Mouse (Mus musculus): ENCODE measurements around the gene Eif2d. TPM values are rescaled to one million over a fixed set of nuclear protein-coding genes. Genes with fewer than 3 reads are reported as not detected.

Eif2d gene
- polyA plus RNA-seq, 1 experiment from 2014 or later: 56.0 TPM

- Histone ChIP-seq H3K4me2 (no peak overlapping the region), H3K4me3 (replicated peaks) (no peak overlapping the region), H3K27ac (no peak overlapping the region), H3K36me3 (replicated peaks) (peaks cover 43% of the 10 kb centered on the region), H3K9ac (no peak overlapping the region), H3K27me3 (no peaks in the 10 kb centered on the region), H3K4me1 (no peaks in the 10 kb centered on the region), H3K9me3 (no peaks in the 10 kb centered on the region)
- no peak for ATAC-seq (ENCODE audit: low FRiP score)
- WGBS: 85% methylated on average over 11 of the region's 11 CpGs
These were observed 26.8 kb upstream of the Eif2d start for GRCm38 (mm10) chr1:131125987-131126744.

GRCm38 (mm10) chr1:131134231-131134630, 18.8 kb upstream of the Eif2d start:
- H3K4me2 ChIP-seq: peak overlapping the region; percentile 37; the same call in 1 of the 2 replicates
- H3K4me1 ChIP-seq: peaks cover 41% of the 10 kb centered on the region
- H3K9ac ChIP-seq: no peak overlapping the region
- H3K4me3 ChIP-seq (replicated peaks): no peak overlapping the region
- WGBS: 16% methylated on average over 6 of the region's 6 CpGs
- 0 out of 2 replicates have a peak, but pooled peaks cover 1% of the 10 kb centered on the region for H3K27me3 ChIP-seq
- no peaks in the 10 kb centered on the region for H3K9me3 ChIP-seq
- H3K36me3 ChIP-seq (replicated peaks): peaks cover 28% of the 10 kb centered on the region
- H3K27ac ChIP-seq: peak overlapping the region; percentile 74
- peak; percentile 17; the same call in 1 of the 2 replicates for ATAC-seq (ENCODE audit: low FRiP score)

GRCm38 (mm10) chr1:131134942-131135522, 17.9 kb upstream of the Eif2d start:
- Histone ChIP-seq H3K4me3 (replicated peaks) (peak overlapping the region; percentile 13; the same call in 1 of the 2 replicates), H3K27ac (peak overlapping the region; percentile 74), H3K9ac (no peak overlapping the region; the same call in 1 of the 2 replicates), H3K36me3 (replicated peaks) (peaks cover 20% of the 10 kb centered on the region), H3K4me2 (peak overlapping the region; percentile 37), H3K9me3 (no peaks in the 10 kb centered on the region), H3K27me3 (0 out of 2 replicates have a peak, but pooled peaks cover 4% of the 10 kb centered on the region), H3K4me1 (peaks cover 43% of the 10 kb centered on the region)
- no peak for ATAC-seq (ENCODE audit: low FRiP score)
- 52% methylated on average over 8 of the region's 8 CpGs for WGBS

- Histone ChIP-seq H3K27ac (no peak overlapping the region), H3K4me2 (peak overlapping the region; percentile 66), H3K36me3 (replicated peaks) (peaks cover 11% of the 10 kb centered on the region), H3K27me3 (0 out of 2 replicates have a peak, but pooled peaks cover 4% of the 10 kb centered on the region), H3K9me3 (no peaks in the 10 kb centered on the region), H3K4me1 (peaks cover 43% of the 10 kb centered on the region), H3K4me3 (replicated peaks) (0 out of 2 replicates have a peak overlapping the region, but pooled peaks have one; percentile 3), H3K9ac (0 out of 2 replicates have a peak overlapping the region, but pooled peaks have one; percentile 1)
- WGBS: 80% methylated on average over 10 of the region's 10 CpGs
- no peak for ATAC-seq (ENCODE audit: low FRiP score)
These were observed 16.9 kb upstream of the Eif2d start for GRCm38 (mm10) chr1:131135960-131136629.

GRCm38 (mm10) chr1:131137111-131137510, 15.9 kb upstream of the Eif2d start:
- peak overlapping the region; percentile 21 for H3K9ac ChIP-seq
- H3K27ac ChIP-seq: no peak overlapping the region
- H3K27me3 ChIP-seq: 0 out of 2 replicates have a peak, but pooled peaks cover 4% of the 10 kb centered on the region
- H3K4me1 ChIP-seq: peaks cover 43% of the 10 kb centered on the region
- H3K9me3 ChIP-seq: no peaks in the 10 kb centered on the region
- H3K4me3 ChIP-seq (replicated peaks): peak overlapping the region; percentile 81
- H3K36me3 ChIP-seq (replicated peaks): peaks cover 10% of the 10 kb centered on the region
- peak overlapping the region; percentile 66 for H3K4me2 ChIP-seq
- ATAC-seq (ENCODE audit: low FRiP score): no peak
- WGBS: 6% methylated on average over 5 of the region's 5 CpGs

- no peaks in the 10 kb centered on the region for H3K9me3 ChIP-seq
- peak; percentile 89 for ATAC-seq (ENCODE audit: low FRiP score)
- 1% methylated on average over 30 of the region's 36 CpGs for WGBS
- H3K4me3 ChIP-seq (replicated peaks): peak overlapping the region; percentile 81
- peak overlapping the region; percentile 91 for H3K27ac ChIP-seq
- H3K36me3 ChIP-seq (replicated peaks): peaks cover 4% of the 10 kb centered on the region
- H3K4me2 ChIP-seq: peak overlapping the region; percentile 66
- peaks cover 43% of the 10 kb centered on the region for H3K4me1 ChIP-seq
- peak overlapping the region; percentile 87 for H3K9ac ChIP-seq
- H3K27me3 ChIP-seq: 0 out of 2 replicates have a peak, but pooled peaks cover 4% of the 10 kb centered on the region
These were observed 15.3 kb upstream of the Eif2d start for GRCm38 (mm10) chr1:131137717-131138118.

GRCm38 (mm10) chr1:131138191-131139016, 14.6 kb upstream of the Eif2d start, which contains the start of gene Dyrk3:
Gene Dyrk3, minus strand, starts transcription at chr1:131138340.
- H3K27ac ChIP-seq: peak within 1 kb of the TSS; percentile 91
- ATAC-seq (ENCODE audit: low FRiP score): peak; percentile 96
- H3K36me3 ChIP-seq (replicated peaks): no peaks in the 10 kb centered on the region
- H3K4me3 ChIP-seq (replicated peaks): peak within 1 kb of the TSS; percentile 81
- H3K4me2 ChIP-seq: peak within 1 kb of the TSS; percentile 66
- 5% methylated on average over 49 of the region's 49 CpGs for WGBS
- peaks cover 7% of the 10 kb centered on the region; the same call in 1 of the 2 replicates for H3K27me3 ChIP-seq
- H3K9ac ChIP-seq: peak within 1 kb of the TSS; percentile 87
- no peaks in the 10 kb centered on the region for H3K9me3 ChIP-seq
- H3K4me1 ChIP-seq: peaks cover 43% of the 10 kb centered on the region

- Histone ChIP-seq H3K27me3 (peaks cover 7% of the 10 kb centered on the region; the same call in 1 of the 2 replicates), H3K4me1 (peaks cover 37% of the 10 kb centered on the region), H3K36me3 (replicated peaks) (no peaks in the 10 kb centered on the region), H3K4me3 (replicated peaks) (no peak overlapping the region), H3K4me2 (peak overlapping the region; percentile 66), H3K9me3 (no peaks in the 10 kb centered on the region), H3K9ac (no peak overlapping the region), H3K27ac (no peak overlapping the region)
- 64% methylated on average over 11 of the region's 11 CpGs for WGBS
- ATAC-seq (ENCODE audit: low FRiP score): no peak
These were observed 13.6 kb upstream of the Eif2d start for GRCm38 (mm10) chr1:131139102-131140095.

GRCm38 (mm10) chr1:131141449-131141848, 11.5 kb upstream of the Eif2d start:
- H3K4me3 ChIP-seq (replicated peaks): no peak overlapping the region
- H3K9ac ChIP-seq: no peak overlapping the region
- H3K36me3 ChIP-seq (replicated peaks): no peaks in the 10 kb centered on the region
- WGBS: 73% methylated on average over 2 of the region's 2 CpGs
- H3K27me3 ChIP-seq: peaks cover 7% of the 10 kb centered on the region; the same call in 1 of the 2 replicates
- no peak overlapping the region for H3K27ac ChIP-seq
- H3K4me1 ChIP-seq: peaks cover 18% of the 10 kb centered on the region
- no peak for ATAC-seq (ENCODE audit: low FRiP score)
- H3K4me2 ChIP-seq: no peak overlapping the region
- no peaks in the 10 kb centered on the region for H3K9me3 ChIP-seq

GRCm38 (mm10) chr1:131142472-131142871, 10.5 kb upstream of the Eif2d start:
- ATAC-seq (ENCODE audit: low FRiP score): no peak
- peaks cover 9% of the 10 kb centered on the region; the same call in 1 of the 2 replicates for H3K4me1 ChIP-seq
- no peaks in the 10 kb centered on the region for H3K36me3 ChIP-seq (replicated peaks)
- H3K4me2 ChIP-seq: no peak overlapping the region
- WGBS: 83% methylated on average over 1 of the region's 1 CpGs
- H3K27me3 ChIP-seq: peaks cover 7% of the 10 kb centered on the region; the same call in 1 of the 2 replicates
- H3K9ac ChIP-seq: no peak overlapping the region
- no peak overlapping the region for H3K27ac ChIP-seq
- H3K9me3 ChIP-seq: no peaks in the 10 kb centered on the region
- no peak overlapping the region for H3K4me3 ChIP-seq (replicated peaks)

All from forebrain, embryonic 12.5 days (tissue).